Mouse (Mus musculus) olfactory bulb, adult 2 months (tissue): ENCODE results near the gene Apol9b.
"Not testable (repeated sequence)": the region's sequence is repeated elsewhere in the genome, so short reads cannot be mapped to it uniquely, and the experiment has no call there.

ENCODE experiments used
- CTCF ChIP-seq: fragments of 200-500 bp; IDR thresholded peaks from 2 replicates; pipeline ENCODE4 v1.5.1; 2012; ENCODE audit warnings: low read depth, mild to moderate bottlenecking, low read length, moderate library complexity; ENCODE audit not compliant: insufficient read depth
- POLR2A ChIP-seq: fragments of 200-500 bp; IDR thresholded peaks from 2 replicates; pipeline ENCODE4 v1.6.1; 2012; ENCODE audit warnings: mild to moderate bottlenecking, low read depth, low read length, moderate library complexity; ENCODE audit not compliant: insufficient read depth

DNA sequence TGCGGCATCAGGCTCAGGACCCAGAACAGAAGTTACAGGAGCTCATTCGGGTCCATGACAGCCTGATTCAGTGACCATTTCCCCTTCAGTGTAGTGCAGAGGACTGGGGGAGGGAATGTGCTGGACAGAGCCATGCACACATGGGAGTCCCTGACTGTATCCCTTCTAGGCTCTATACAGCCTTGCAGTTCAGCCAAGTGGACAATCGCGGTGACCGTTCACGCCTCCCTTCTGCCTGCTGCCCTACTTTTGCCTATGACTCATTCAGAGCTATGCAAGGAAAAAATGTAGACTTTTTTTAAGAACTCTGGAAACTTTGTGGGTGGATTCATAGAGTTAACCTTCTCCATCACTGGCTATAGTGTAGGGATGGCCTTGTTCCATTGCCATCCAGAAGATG is 10.6 kb upstream of the Apol9b start:
- TF ChIP-seq POLR2A, CTCF: not testable (repeated sequence)
